8 mouse cellular contexts compared by ENCODE assay signal in the genomic region with DNA sequence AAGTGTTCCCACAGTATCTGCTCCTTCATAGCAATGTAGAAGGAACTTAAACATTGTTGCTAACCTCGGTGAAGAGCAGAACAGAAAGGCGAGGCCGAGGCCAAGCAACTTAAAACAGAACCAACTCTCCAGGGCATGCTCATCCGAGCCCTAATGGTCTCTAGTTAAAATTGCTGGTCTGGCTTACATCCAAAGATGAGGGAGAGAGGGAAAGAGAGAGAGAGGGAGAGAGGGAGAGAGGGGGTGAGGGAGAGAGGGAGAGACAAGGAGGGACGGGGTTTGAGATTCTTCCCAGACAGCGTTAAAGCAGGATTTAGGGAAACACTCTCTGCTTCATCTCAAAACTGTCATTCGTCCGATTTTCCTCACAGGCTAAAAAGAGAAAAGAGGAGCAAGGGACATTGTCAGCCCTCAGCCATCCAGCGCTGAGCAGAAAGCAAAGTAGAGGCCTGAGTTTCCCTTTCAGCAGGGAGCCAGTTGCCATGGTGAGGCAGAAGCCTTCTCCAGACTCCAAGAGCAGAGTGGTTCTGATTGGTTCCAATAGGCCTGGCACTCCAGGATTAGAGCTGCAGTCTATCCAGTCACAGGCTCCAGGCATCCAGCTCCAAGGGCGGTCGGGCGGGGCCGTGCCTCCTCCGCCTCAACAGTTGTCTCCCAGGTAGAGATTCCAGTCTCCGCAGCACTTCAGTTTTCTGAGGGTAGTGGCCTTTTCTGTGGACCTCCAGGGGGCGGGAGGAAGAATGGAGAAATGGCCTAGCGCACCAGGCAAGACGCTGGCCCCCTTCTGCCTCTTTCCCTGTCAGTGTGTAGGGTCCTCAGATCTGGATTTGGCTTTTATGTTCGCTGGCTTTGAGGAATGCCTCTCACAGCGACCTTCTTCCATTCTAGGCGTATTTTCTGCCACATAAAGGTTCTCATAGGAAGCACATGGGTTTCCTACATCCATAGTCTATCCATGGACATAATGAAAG.
DNase-seq lines count a peak whose midpoint lies in the region; ATAC-seq lines count a peak whose summit lies in the region.

No protein-coding gene starts in this region.

- 6% methylated on average over 21 of the region's 21 CpGs for WGBS in neural tube, embryonic 13.5 days

- H3K9me3 ChIP-seq in neural tube, embryonic 13.5 days, result no peaks in the 10 kb centered on the region

- peak overlapping the region; percentile 16 for H3K4me3 ChIP-seq in neural tube, embryonic 13.5 days

- intact Hi-C loops in heart, postnatal 36 days (cut with DNase I), result no loop called here

- H3K36me3 ChIP-seq in neural tube, embryonic 13.5 days, result no peaks in the 10 kb centered on the region

- 0 out of 2 replicates have a peak overlapping the region, but pooled peaks have one; percentile 34 for H3K9ac ChIP-seq in neural tube, embryonic 13.5 days

- no peaks in the 10 kb centered on the region for H3K27me3 ChIP-seq in neural tube, embryonic 13.5 days

- H3K27ac ChIP-seq in neural tube, embryonic 13.5 days (replicated peaks), result peak overlapping the region; percentile 64

- ATAC-seq in neural tube, embryonic 13.5 days (ENCODE audit: low read depth), result peak; percentile 99
- ATAC-seq in erythroblast, adult 5-6 weeks (replicated peaks; ENCODE audit: low FRiP score, poor library complexity, severe bottlenecking), result no peak

- H3K4me1 ChIP-seq in neural tube, embryonic 13.5 days (replicated peaks), result peaks cover 22% of the 10 kb centered on the region

- peak overlapping the region; percentile 53 for H3K4me2 ChIP-seq in neural tube, embryonic 13.5 days

- peak; percentile 90 for DNase-seq in heart, adult 11 months
- DNase-seq in heart, postnatal 36 days, result no peak
- DNase-seq in cerebellum, adult 9-11 months, result peak; percentile 83
- DNase-seq in frontal cortex, postnatal 14 days (ENCODE audit: low spot score in 2 of 2), result peak; percentile 75 to 87
- DNase-seq in left cerebral cortex, adult 11 months (ENCODE audit: low spot score), result peak; percentile 89
- DNase-seq in thymus, postnatal 25 days, result no peak

Comparison
In these comparisons a context has a peak if more than half of its experiments do, and no peak if none do; other contexts are left out.
1. DNase-seq: peak in heart, adult 11 months (single experiment), cerebellum, adult 9-11 months (single experiment), frontal cortex, postnatal 14 days (2 of 2) and left cerebral cortex, adult 11 months (single experiment); none in heart, postnatal 36 days (0 of 2) and thymus, postnatal 25 days (single experiment).